Mouse (Mus musculus): ENCODE measurements around the gene Rara. TPM values are rescaled to one million over a fixed set of nuclear protein-coding genes. Genes with fewer than 3 reads are reported as not detected.

Rara gene
- 47.1 TPM in 2 replicates for polyA plus RNA-seq (2016; fragmentation: Nextera tagmentation; extraction: Ambion mirVana)

DNA sequence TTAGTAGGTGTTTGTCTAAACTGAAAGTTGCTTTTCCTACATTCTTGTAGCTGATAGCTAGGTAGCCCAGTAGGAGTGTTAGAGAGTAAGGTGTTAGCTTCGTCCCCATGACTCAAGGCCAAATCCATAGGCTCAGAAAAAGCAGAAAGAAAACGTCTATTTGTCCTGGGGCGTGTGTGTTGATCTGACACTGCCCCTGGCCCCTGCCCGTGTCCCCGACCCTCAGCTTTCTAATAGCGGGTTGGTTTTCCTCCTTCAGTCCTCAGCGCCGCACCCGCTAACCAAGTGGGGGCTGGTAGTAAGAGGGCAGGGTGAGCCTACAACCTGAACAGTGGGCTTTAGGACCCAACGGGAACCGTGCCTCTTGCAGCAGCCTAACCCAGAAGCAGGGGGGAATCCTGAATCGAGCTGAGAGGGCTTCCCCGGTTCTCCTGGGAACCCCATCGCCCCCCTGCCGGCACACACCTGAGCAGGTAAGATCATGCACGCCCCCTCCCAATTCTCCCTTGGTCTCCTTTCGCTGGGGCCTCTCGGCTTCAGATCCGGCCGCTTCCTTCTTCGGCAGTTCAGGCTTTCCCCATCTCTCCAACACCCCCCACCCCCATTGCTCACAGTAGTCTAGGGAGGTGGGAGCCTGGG is at the start of gene Rara:
Gene Rara (plus strand): TSS at position 381 of the 639 bp plus-strand sequence.
- no peaks in the 10 kb centered on the region for H3K36me3 ChIP-seq
- H3K4me2 ChIP-seq = peak within 1 kb of the TSS; percentile 92
- H3K4me1 ChIP-seq (replicated peaks) = peaks cover 97% of the 10 kb centered on the region
- peak within 1 kb of the TSS; percentile 96 for H3K27ac ChIP-seq
- ATAC-seq (ENCODE audit: insufficient number of reproducible peaks, insufficient read depth, low FRiP score, low TSS enrichment, low read depth) = no peak
- no peaks in the 10 kb centered on the region for H3K9me3 ChIP-seq
- H3K4me3 ChIP-seq (replicated peaks) = peak within 1 kb of the TSS; percentile 70
- 6% methylated on average over 21 of the region's 21 CpGs for WGBS
- H3K27me3 ChIP-seq = no peaks in the 10 kb centered on the region
- H3K9ac ChIP-seq (replicated peaks) = peak within 1 kb of the TSS; percentile 73

DNA sequence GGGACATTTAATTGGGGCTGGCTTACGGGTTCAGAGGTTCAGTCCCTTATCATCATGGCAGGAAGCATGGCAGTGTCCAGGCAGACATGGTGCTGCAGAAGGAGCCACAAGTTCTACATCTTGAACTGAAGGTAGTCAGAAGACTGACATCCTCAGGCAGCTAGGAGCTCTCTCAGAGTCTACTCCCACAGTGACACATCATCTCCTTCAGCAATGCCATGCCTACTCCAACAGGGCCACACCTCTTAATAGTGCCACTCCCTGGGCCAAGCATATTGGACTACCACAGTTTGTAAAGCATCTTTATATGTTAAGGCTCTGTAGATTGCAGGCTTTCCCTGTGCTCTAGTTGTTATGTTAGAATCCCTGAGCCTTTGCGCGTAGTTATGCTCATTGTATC is 39.9 kb upstream of the Rara start:
- peaks cover 84% of the 10 kb centered on the region for H3K36me3 ChIP-seq
- H3K9ac ChIP-seq (replicated peaks) = no peak overlapping the region
- H3K27ac ChIP-seq = no peak overlapping the region
- no peak for ATAC-seq (ENCODE audit: insufficient number of reproducible peaks, insufficient read depth, low FRiP score, low TSS enrichment, low read depth)
- no peak overlapping the region for H3K4me2 ChIP-seq
- 99% methylated on average over 3 of the region's 3 CpGs for WGBS
- H3K4me3 ChIP-seq (replicated peaks) = no peak overlapping the region
- H3K27me3 ChIP-seq = no peaks in the 10 kb centered on the region
- H3K4me1 ChIP-seq (replicated peaks) = peaks cover 6% of the 10 kb centered on the region; the same call in 1 of the 2 replicates
- no peaks in the 10 kb centered on the region for H3K9me3 ChIP-seq

DNA sequence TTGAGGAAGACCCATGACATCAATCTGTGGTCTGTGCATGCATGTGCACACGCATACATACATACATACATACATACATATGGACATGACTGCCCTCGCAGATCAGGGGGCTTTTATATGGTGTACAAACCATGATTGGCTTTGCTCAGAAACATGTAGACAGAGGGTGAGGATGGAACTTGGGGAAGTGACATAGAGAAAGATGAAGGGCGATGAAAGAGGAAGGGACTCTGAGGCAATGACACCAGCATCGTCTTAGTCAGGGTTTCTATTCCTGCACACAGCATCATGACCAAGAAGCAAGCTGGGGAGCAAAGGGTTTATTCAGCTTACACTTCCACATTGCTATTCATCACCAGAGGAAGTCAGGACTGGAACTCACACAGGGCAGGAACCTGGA is 38.5 kb upstream of the Rara start:
- no peak overlapping the region for H3K27ac ChIP-seq
- H3K9ac ChIP-seq (replicated peaks) = no peak overlapping the region
- WGBS = 97% methylated on average over 4 of the region's 4 CpGs
- peaks cover 6% of the 10 kb centered on the region; the same call in 1 of the 2 replicates for H3K4me1 ChIP-seq (replicated peaks)
- ATAC-seq (ENCODE audit: insufficient number of reproducible peaks, insufficient read depth, low FRiP score, low TSS enrichment, low read depth) = no peak
- peaks cover 98% of the 10 kb centered on the region for H3K36me3 ChIP-seq
- no peaks in the 10 kb centered on the region for H3K27me3 ChIP-seq
- H3K4me3 ChIP-seq (replicated peaks) = no peak overlapping the region
- no peak overlapping the region for H3K4me2 ChIP-seq
- no peaks in the 10 kb centered on the region for H3K9me3 ChIP-seq

DNA sequence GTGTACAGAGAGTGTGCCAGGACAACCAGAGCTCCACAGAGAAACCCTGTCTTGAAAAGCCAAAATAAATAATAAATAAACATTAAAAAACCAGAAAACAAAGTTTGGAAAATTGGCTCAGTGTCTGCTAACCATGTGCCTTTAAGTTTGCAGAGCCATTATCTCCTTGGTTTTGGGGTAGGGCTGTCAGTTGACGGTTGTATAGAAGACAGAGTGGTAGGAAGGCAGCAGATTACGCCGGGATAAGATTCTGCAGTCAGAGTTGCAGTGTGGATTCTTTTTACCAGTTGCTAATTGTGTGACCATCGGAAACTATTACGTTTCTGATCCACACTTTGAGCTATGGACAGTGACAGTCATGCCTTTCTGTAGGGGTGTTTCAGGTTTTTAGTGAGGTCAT is 37.6 kb upstream of the Rara start:
- Histone ChIP-seq H3K4me1 (replicated peaks) (peaks cover 6% of the 10 kb centered on the region; the same call in 1 of the 2 replicates), H3K9ac (replicated peaks) (no peak overlapping the region), H3K9me3 (no peaks in the 10 kb centered on the region), H3K36me3 (peaks cover 97% of the 10 kb centered on the region), H3K27ac (no peak overlapping the region), H3K4me2 (no peak overlapping the region), H3K4me3 (replicated peaks) (no peak overlapping the region), H3K27me3 (no peaks in the 10 kb centered on the region)
- 95% methylated on average over 5 of the region's 5 CpGs for WGBS
- ATAC-seq (ENCODE audit: insufficient number of reproducible peaks, insufficient read depth, low FRiP score, low TSS enrichment, low read depth) = no peak

DNA sequence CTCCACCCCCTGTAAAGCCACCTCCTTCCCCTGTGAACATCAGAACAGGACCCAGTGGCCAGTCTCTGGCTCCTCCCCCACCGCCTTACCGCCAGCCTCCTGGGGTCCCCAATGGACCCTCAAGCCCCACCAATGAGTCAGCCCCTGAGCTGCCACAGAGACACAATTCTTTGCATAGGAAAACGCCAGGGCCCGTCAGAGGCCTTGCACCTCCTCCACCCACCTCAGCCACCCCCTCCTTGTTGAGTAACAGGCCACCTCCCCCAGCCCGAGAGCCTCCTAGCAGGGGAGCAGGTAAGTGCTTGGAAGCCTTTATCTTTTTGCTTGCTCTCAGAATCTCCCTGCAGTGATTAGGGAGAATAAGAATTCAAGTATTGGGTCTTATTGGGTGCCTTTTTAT is 35.2 kb upstream of the Rara start:
- H3K27me3 ChIP-seq = no peaks in the 10 kb centered on the region
- no peaks in the 10 kb centered on the region for H3K9me3 ChIP-seq
- peaks cover 97% of the 10 kb centered on the region for H3K36me3 ChIP-seq
- ATAC-seq (ENCODE audit: insufficient number of reproducible peaks, insufficient read depth, low FRiP score, low TSS enrichment, low read depth) = no peak
- 62% methylated on average over 5 of the region's 5 CpGs for WGBS
- peaks cover 6% of the 10 kb centered on the region; the same call in 1 of the 2 replicates for H3K4me1 ChIP-seq (replicated peaks)
- no peak overlapping the region for H3K4me3 ChIP-seq (replicated peaks)
- H3K4me2 ChIP-seq = no peak overlapping the region
- no peak overlapping the region for H3K9ac ChIP-seq (replicated peaks)
- peak overlapping the region; percentile 57; the same call in 1 of the 2 replicates for H3K27ac ChIP-seq

DNA sequence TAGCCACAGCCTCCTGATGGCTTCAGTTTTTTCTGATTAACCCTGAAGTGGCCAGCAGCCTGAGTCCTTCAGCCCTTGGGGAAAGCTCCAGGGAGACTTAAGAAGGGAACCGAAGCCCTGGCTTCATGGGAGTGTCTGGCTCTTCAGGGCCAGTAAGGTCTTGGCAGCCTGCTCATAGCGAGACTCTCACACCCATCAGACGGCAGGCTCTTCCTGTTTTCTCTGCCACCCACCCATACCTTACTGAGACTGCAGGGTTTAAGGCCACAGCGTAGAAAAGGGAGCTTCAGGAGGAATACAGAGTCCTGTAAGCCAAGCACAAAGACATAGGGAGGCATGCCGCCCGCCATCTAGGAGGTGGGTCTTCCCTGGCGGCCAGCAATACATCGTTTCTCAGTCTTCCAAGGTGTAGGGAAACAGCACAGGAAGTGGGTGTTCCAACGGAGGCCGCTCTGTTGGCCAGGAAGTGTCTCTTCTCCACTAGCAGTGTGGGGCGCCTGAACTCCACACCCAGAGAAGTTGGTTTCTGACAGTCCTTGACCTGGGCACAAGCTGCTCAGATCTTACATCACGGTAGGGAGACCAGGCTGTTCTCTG is 27.0 kb upstream of the Rara start:
- Histone ChIP-seq H3K27me3 (no peaks in the 10 kb centered on the region), H3K4me3 (replicated peaks) (no peak overlapping the region), H3K27ac (no peak overlapping the region), H3K36me3 (peaks cover 85% of the 10 kb centered on the region), H3K4me1 (replicated peaks) (peaks cover 17% of the 10 kb centered on the region), H3K9ac (replicated peaks) (no peak overlapping the region), H3K9me3 (no peaks in the 10 kb centered on the region), H3K4me2 (no peak overlapping the region)
- no peak for ATAC-seq (ENCODE audit: insufficient number of reproducible peaks, insufficient read depth, low FRiP score, low TSS enrichment, low read depth)
- 89% methylated on average over 12 of the region's 12 CpGs for WGBS

DNA sequence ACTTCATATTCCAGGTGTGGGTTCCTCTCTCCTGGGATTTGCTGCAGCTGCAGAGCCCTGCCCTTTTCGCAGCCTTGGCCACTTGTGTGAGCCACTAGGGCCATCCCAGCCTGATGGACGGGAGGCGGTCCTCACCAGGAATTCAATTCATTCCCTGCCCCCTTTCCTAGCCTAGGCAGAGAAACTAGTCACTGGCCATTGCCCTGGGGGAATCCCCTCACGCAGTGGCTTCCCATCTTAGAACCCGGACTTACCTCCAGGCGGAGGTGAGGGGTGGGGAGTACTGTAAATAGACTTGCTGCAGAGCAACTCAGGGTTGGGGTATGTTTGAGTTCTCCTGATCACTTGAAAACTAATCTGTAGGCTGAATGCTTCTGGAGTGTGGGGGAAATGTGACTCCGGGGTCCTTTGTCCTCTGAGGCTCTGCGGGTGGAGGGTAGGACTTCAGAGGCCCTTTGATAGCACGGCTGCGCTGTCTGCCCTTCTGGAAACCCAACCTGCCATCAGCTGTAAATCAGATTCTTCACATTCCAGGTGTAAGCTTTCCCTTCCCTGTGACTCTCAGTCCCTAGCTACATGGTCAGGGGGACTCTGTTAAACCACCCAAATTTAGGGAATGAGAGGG is 24.9 kb upstream of the Rara start:
- 17% methylated on average over 10 of the region's 10 CpGs for WGBS
- Histone ChIP-seq H3K4me1 (replicated peaks) (peaks cover 17% of the 10 kb centered on the region), H3K27me3 (no peaks in the 10 kb centered on the region), H3K4me2 (peak overlapping the region; percentile 17; the same call in 1 of the 2 replicates), H3K27ac (peak overlapping the region; percentile 67), H3K9me3 (no peaks in the 10 kb centered on the region), H3K9ac (replicated peaks) (peak overlapping the region; percentile 37), H3K4me3 (replicated peaks) (no peak overlapping the region), H3K36me3 (peaks cover 68% of the 10 kb centered on the region)
- no peak for ATAC-seq (ENCODE audit: insufficient number of reproducible peaks, insufficient read depth, low FRiP score, low TSS enrichment, low read depth)

DNA sequence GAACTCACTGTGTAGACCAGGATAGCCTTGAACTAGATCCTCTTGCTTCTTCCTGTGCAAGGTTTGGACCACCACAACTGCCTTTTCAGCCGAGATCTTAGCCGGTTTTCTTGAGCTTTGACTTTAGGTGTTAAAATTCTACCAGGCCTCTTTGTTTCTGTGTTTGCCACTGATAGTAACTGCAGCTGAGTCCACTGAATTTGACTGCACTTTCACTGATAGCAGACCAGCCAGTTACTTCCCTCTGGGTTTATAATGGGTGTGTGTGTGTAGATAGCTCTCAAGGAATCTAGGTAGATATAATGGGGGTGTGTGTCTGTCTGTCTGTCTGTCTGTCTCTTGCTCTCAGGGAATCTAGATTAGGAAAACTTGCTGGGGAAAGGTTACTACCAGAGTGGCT is 23.0 kb upstream of the Rara start:
- no peaks in the 10 kb centered on the region for H3K27me3 ChIP-seq
- 85% methylated on average over 2 of the region's 2 CpGs for WGBS
- peaks cover 54% of the 10 kb centered on the region for H3K36me3 ChIP-seq
- no peaks in the 10 kb centered on the region for H3K9me3 ChIP-seq
- no peak overlapping the region for H3K9ac ChIP-seq (replicated peaks)
- ATAC-seq (ENCODE audit: insufficient number of reproducible peaks, insufficient read depth, low FRiP score, low TSS enrichment, low read depth) = no peak
- H3K4me1 ChIP-seq (replicated peaks) = peaks cover 33% of the 10 kb centered on the region
- H3K4me2 ChIP-seq = no peak overlapping the region
- H3K27ac ChIP-seq = no peak overlapping the region; the same call in 1 of the 2 replicates
- no peak overlapping the region for H3K4me3 ChIP-seq (replicated peaks)

DNA sequence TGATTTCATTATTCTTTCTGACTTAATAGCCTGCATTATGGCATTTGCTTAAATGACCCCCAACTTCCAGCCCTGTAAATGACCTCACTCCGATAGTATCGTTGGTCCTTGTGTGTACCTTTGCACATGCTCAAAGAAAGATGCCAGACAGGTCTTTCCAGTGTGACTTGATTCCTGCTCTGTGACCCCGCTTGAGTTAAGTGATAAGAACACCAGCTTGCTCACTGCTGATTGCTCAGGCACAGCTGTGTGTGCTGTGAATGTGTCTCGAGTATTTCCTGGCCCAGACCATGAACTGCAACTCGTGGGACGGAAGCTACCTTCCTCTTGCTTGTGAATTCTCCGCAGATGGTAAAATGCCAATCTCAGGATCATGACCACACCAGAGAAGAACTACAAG is 22.6 kb upstream of the Rara start:
- 77% methylated on average over 7 of the region's 7 CpGs for WGBS

DNA sequence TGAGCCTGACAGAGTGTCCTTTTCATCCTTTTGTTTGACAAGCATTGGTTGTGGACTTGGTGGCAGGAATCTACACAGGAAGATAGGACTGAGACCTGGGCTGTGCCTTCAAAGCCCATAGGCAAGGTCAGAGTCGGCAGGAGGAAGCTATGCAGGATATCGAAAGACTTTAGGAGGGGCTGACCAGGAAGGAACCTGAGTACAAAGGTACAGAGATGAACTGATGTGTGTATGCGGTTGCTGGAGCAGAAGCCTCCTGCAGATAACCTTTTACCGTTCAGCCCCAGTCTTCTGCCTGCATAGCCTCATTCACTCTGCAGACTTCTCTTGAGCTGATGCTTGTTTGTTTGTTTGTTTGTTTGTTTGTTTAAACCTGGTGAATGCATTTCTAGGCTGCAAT is 22.0 kb upstream of the Rara start:
- no peak for ATAC-seq (ENCODE audit: insufficient number of reproducible peaks, insufficient read depth, low FRiP score, low TSS enrichment, low read depth)
- WGBS = 83% methylated on average over 4 of the region's 4 CpGs
- Histone ChIP-seq H3K36me3 (peaks cover 52% of the 10 kb centered on the region), H3K4me2 (no peak overlapping the region), H3K9ac (replicated peaks) (no peak overlapping the region), H3K27me3 (no peaks in the 10 kb centered on the region), H3K4me3 (replicated peaks) (no peak overlapping the region), H3K9me3 (no peaks in the 10 kb centered on the region), H3K4me1 (replicated peaks) (peaks cover 33% of the 10 kb centered on the region), H3K27ac (no peak overlapping the region)

More for the DNA sequence above, 22.6 kb upstream of the Rara start:
- H3K4me1 ChIP-seq (replicated peaks) = peaks cover 33% of the 10 kb centered on the region
- no peak overlapping the region for H3K4me2 ChIP-seq
- no peak overlapping the region for H3K27ac ChIP-seq
- no peaks in the 10 kb centered on the region for H3K27me3 ChIP-seq
- H3K9me3 ChIP-seq = no peaks in the 10 kb centered on the region
- H3K9ac ChIP-seq (replicated peaks) = no peak overlapping the region
- ATAC-seq (ENCODE audit: insufficient number of reproducible peaks, insufficient read depth, low FRiP score, low TSS enrichment, low read depth) = no peak
- H3K4me3 ChIP-seq (replicated peaks) = no peak overlapping the region
- H3K36me3 ChIP-seq = peaks cover 52% of the 10 kb centered on the region

DNA sequence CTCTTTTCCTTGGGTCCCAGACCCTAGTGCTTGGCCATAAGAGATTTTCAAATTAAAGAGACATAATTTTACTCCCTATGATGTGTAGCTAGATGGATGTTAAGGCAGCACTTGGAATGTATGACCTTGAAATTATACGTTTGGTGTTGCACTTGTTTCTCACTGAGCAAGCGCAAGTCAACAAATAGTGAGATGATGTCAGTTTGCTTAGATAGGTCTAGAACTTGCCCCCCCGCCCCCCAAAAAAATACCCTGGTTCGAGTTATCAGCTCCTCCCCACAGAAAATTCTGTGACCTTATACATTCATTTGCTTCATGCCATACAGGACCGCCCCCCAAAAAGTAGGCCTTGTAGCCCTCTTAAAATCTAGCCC is 20.6 kb upstream of the Rara start:
- Histone ChIP-seq H3K4me2 (peak overlapping the region; percentile 88), H3K4me3 (replicated peaks) (peak overlapping the region; percentile 58; the same call in 1 of the 2 replicates), H3K4me1 (replicated peaks) (peaks cover 33% of the 10 kb centered on the region), H3K9ac (replicated peaks) (no peak overlapping the region), H3K27me3 (no peaks in the 10 kb centered on the region), H3K9me3 (no peaks in the 10 kb centered on the region), H3K36me3 (peaks cover 53% of the 10 kb centered on the region), H3K27ac (no peak overlapping the region)
- no peak for ATAC-seq (ENCODE audit: insufficient number of reproducible peaks, insufficient read depth, low FRiP score, low TSS enrichment, low read depth)
- WGBS = 57% methylated on average over 5 of the region's 5 CpGs

All from limb, embryonic 12.5 days (tissue).